Mouse (Mus musculus) hindbrain, postnatal 0 days (tissue): ENCODE measurements at regions not wholly inside any gene's neighbourhood (a gene's known extent, or its start where the extent isn't known, plus 50 kb on each side); places are given as distances from the start of the nearest gene placed in this dataset.

Experiments
- ATAC-seq: fragments of 200-750 bp; cut with Nextera tagmentation; 2 replicates; pipeline ENCODE4 v1.8.0; 2017; ENCODE audit warnings: mild to moderate bottlenecking, moderate TSS enrichment, moderate library complexity
- DNase-seq: peaks from one replicate; pipeline ENCODE4 v3.0.0-alpha.2; 2015; ENCODE audit warnings: low spot score
- H3K27ac ChIP-seq: fragments of 300-500 bp; sonication (generic); 2 replicates; pipeline ENCODE4 v1.5.1; 2014; ENCODE audit warnings: mild to moderate bottlenecking
- H3K27me3 ChIP-seq: fragments of 300-500 bp; sonication (generic); 2 replicates; pipeline ENCODE4 v1.6.1; 2014; ENCODE audit warnings: low read length, mixed read lengths; ENCODE audit not compliant: insufficient read depth
- H3K36me3 ChIP-seq: fragments of 300-500 bp; sonication (generic); 2 replicates; pipeline ENCODE4 v1.6.1; 2014; ENCODE audit warnings: low read length, mixed read lengths; ENCODE audit not compliant: insufficient read depth
- H3K4me1 ChIP-seq: fragments of 300-500 bp; sonication (generic); 2 replicates; pipeline ENCODE4 v1.6.1; 2014; ENCODE audit warnings: antibody characterized with exemption, low read length, mixed read lengths; ENCODE audit not compliant: insufficient read depth
- H3K4me2 ChIP-seq: fragments of 300-500 bp; sonication (generic); 2 replicates; pipeline ENCODE4 v1.6.1; 2014; ENCODE audit warnings: low read depth, mild to moderate bottlenecking, low read length, moderate library complexity, mixed read lengths
- H3K4me3 ChIP-seq: fragments of 300-500 bp; sonication (generic); 2 replicates; pipeline ENCODE4 v1.5.1; 2014; ENCODE audit warnings: low read length
- H3K9ac ChIP-seq: fragments of 300-500 bp; sonication (generic); replicated peaks from 2 replicates; pipeline ENCODE4 v1.6.1; 2014; ENCODE audit warnings: mild to moderate bottlenecking, low read length, moderate library complexity, mixed read lengths
- H3K9me3 ChIP-seq: fragments of 300-500 bp; sonication (generic); 2 replicates; pipeline ENCODE4 v1.6.1; 2016; ENCODE audit warnings: low read length, mixed read lengths
- CTCF ChIP-seq: IDR thresholded peaks from 2 replicates; pipeline ENCODE4 v1.5.1; 2016; ENCODE audit warnings: antibody characterized with exemption, control low read depth, low read depth
- WGBS: fragments of 180-500 bp; shearing (Covaris S2); extraction: QIAGEN DNeasy Blood & Tissue Kit; methylation state at CpG from one replicate; pipeline ENCODE4 v1.1.7; 2014; 5-methylcytosine and 5-hydroxymethylcytosine counted together

GRCm38 (mm10) chr3:103408724-103409123 lies 129.6 kb downstream of the Trim33 start:
- no peaks in the 10 kb centered on the region for H3K9me3 ChIP-seq
- H3K36me3 ChIP-seq, result no peaks in the 10 kb centered on the region
- H3K4me2 ChIP-seq, result no peak overlapping the region
- no peaks in the 10 kb centered on the region for H3K4me1 ChIP-seq
- H3K4me3 ChIP-seq, result no peak overlapping the region
- no peak for ATAC-seq
- DNase-seq, result no peak
- no peaks in the 10 kb centered on the region for H3K27me3 ChIP-seq
- WGBS, result 88% methylated on average over 5 of the region's 5 CpGs
- H3K9ac ChIP-seq, result no peak overlapping the region
- H3K27ac ChIP-seq, result no peak overlapping the region
- TF ChIP-seq CTCF, result no peak; the same call in 1 of the 2 replicates

- Histone ChIP-seq H3K4me1 (no peaks in the 10 kb centered on the region), H3K36me3 (no peaks in the 10 kb centered on the region), H3K27ac (no peak overlapping the region), H3K27me3 (no peaks in the 10 kb centered on the region), H3K4me3 (no peak overlapping the region), H3K4me2 (no peak overlapping the region), H3K9ac (no peak overlapping the region), H3K9me3 (no peaks in the 10 kb centered on the region)
- TF ChIP-seq CTCF, result no peak
- no peak for DNase-seq
- ATAC-seq, result no peak
- 79% methylated on average over 2 of the region's 2 CpGs for WGBS
These were observed 133.2 kb downstream of the Trim33 start for GRCm38 (mm10) chr3:103412247-103412646.

- H3K4me2 ChIP-seq, result no peak overlapping the region
- H3K4me1 ChIP-seq, result peaks cover 6% of the 10 kb centered on the region
- WGBS, result 85% methylated on average over 8 of the region's 8 CpGs
- no peak overlapping the region for H3K27ac ChIP-seq
- no peak overlapping the region for H3K4me3 ChIP-seq
- no peak for TF ChIP-seq CTCF
- no peaks in the 10 kb centered on the region for H3K27me3 ChIP-seq
- no peaks in the 10 kb centered on the region for H3K9me3 ChIP-seq
- no peaks in the 10 kb centered on the region for H3K36me3 ChIP-seq
- ATAC-seq (no peak), DNase-seq (no peak)
- no peak overlapping the region for H3K9ac ChIP-seq
These were observed 136.1 kb downstream of the Trim33 start for GRCm38 (mm10) chr3:103415051-103415695.

DNA sequence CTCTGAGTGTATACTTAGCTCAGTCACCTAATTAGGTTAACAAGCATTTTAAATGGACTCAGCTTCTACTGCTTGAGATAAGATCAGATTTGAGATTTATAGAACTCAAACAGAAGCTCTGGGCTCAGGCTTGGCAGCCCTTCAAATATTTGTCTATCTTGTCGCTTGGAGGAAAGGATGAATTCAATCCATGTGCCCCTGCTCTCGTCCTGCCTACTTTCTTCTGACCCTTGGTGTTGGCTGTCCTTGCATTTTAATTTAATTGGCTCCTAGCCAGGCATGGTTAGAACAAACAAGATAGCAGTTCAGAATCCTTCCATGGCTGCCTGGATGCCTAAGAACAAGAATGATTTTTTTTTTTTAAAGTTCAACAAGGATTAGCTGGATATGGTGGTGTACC lies 137.2 kb downstream of the Trim33 start:
- Histone ChIP-seq H3K27me3 (no peaks in the 10 kb centered on the region), H3K36me3 (no peaks in the 10 kb centered on the region), H3K4me3 (no peak overlapping the region), H3K9ac (no peak overlapping the region), H3K4me2 (no peak overlapping the region), H3K4me1 (peaks cover 15% of the 10 kb centered on the region), H3K9me3 (no peaks in the 10 kb centered on the region), H3K27ac (no peak overlapping the region)
- DNase-seq, result peak; percentile 37
- no peak for ATAC-seq
- WGBS, result 22% methylated on average over 2 of the region's 2 CpGs
- TF ChIP-seq CTCF, result no peak

- TF ChIP-seq CTCF, result no peak
- Histone ChIP-seq H3K36me3 (no peaks in the 10 kb centered on the region), H3K4me2 (no peak overlapping the region), H3K4me3 (no peak overlapping the region), H3K27me3 (no peaks in the 10 kb centered on the region), H3K9ac (no peak overlapping the region), H3K27ac (no peak overlapping the region), H3K9me3 (no peaks in the 10 kb centered on the region), H3K4me1 (peaks cover 15% of the 10 kb centered on the region)
- no peak for DNase-seq
- WGBS, result 98% methylated on average over 4 of the region's 4 CpGs
- no peak for ATAC-seq
These were observed 138.7 kb downstream of the Trim33 start for GRCm38 (mm10) chr3:103417781-103418180.

DNA sequence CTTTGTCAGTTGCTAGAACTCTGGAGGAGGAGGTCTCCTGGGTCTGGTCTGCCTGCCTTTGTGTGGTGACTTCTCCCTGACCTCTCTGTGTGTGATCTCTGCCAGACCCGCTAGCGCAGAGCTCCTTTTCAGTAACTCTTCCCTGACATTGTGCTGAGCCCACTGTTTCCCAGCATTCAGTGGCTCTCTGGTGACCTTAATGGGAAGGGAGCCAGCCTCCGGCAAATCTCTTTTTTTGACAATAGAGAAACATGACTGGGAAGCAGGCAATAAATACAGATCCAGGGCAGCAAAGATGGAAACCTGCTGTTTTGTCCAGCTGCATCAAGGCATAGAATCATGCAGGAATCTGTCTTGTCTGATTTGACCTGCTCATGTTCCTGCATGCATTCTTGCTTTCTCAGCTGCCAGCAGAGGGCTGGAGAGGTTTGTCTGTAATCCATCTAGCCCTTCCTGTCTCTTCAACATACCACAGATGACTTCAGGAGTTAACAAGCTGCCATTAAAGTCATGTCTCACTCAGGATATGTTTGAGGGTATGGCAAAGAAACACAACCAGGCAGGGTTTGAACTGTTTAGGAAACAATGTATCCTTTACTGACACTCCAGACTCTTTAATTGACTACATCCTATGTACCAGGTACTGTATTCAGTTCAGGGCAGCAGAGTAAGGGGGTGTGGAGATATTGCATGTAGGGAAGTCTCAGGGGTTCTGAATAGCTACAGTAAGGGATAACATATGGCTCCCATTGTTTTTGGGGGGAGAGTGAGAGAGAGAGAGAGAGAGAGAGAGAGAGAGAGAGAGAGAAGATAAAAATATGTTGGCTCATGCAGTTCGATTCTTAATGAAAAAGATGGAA lies 140.9 kb downstream of the Trim33 start:
- WGBS, result 7% methylated on average over 4 of the region's 4 CpGs
- no peak overlapping the region for H3K9ac ChIP-seq
- peaks cover 15% of the 10 kb centered on the region for H3K4me1 ChIP-seq
- no peaks in the 10 kb centered on the region for H3K9me3 ChIP-seq
- no peaks in the 10 kb centered on the region for H3K36me3 ChIP-seq
- H3K4me2 ChIP-seq, result peak overlapping the region; percentile 24
- peak; percentile 66 for TF ChIP-seq CTCF
- peak; percentile 55; the same call in 1 of the 2 replicates for ATAC-seq
- peak overlapping the region; percentile 5; the same call in 1 of the 2 replicates for H3K27ac ChIP-seq
- peak; percentile 66 for DNase-seq
- no peaks in the 10 kb centered on the region for H3K27me3 ChIP-seq
- H3K4me3 ChIP-seq, result no peak overlapping the region
